Mouse (Mus musculus) erythroblast, embryonic 14.5 days (primary cell): ENCODE results near the gene Slc12a8.

ENCODE experiments used
- GATA1 ChIP-seq: IDR thresholded peaks from 2 replicates; pipeline ENCODE4 v1.6.1; 2012; ENCODE audit warnings: low read length, inconsistent platforms, mixed read lengths
- TAL1 ChIP-seq: IDR thresholded peaks from 3 replicates; pipeline ENCODE4 v1.6.1; 2012; ENCODE audit warnings: low read length, inconsistent platforms, mixed read lengths

GRCm38 (mm10) chr16:33666226-33666625, 149.1 kb downstream of the Slc12a8 start:
- TF ChIP-seq TAL1: no peak
- TF ChIP-seq GATA1: no peak
